Mouse (Mus musculus) testis, adult 2 months (tissue): ENCODE measurements at regions not wholly inside any gene's neighbourhood (a gene's known extent, or its start where the extent isn't known, plus 50 kb on each side); places are given as distances from the start of the nearest gene placed in this dataset.

Experiments used
- H3K27ac ChIP-seq: fragments of 200-500 bp; 2 replicates; pipeline ENCODE4 v1.5.1; 2012; ENCODE audit warnings: low read depth, low read length; ENCODE audit not compliant: control insufficient read depth, insufficient read depth
- H3K27me3 ChIP-seq: fragments of 200-500 bp; 2 replicates; pipeline ENCODE4 v1.6.1; 2012; ENCODE audit warnings: mild to moderate bottlenecking, low read length, moderate library complexity; ENCODE audit not compliant: control insufficient read depth, insufficient read depth
- H3K36me3 ChIP-seq: fragments of 200-500 bp; 2 replicates; pipeline ENCODE4 v1.6.1; 2012; ENCODE audit warnings: mild to moderate bottlenecking, low read length; ENCODE audit not compliant: control insufficient read depth, insufficient read depth
- H3K4me1 ChIP-seq: fragments of 200-500 bp; 2 replicates; pipeline ENCODE4 v1.6.1; 2012; ENCODE audit warnings: low read length; ENCODE audit not compliant: control insufficient read depth, insufficient read depth
- H3K4me3 ChIP-seq: fragments of 200-500 bp; 2 replicates; pipeline ENCODE4 v1.5.1; 2012; ENCODE audit warnings: low read depth, mild to moderate bottlenecking, low read length, moderate library complexity, mixed read lengths; ENCODE audit not compliant: control insufficient read depth
- CTCF ChIP-seq: fragments of 200-500 bp; IDR thresholded peaks from 2 replicates; pipeline ENCODE4 v1.5.1; 2012; ENCODE audit warnings: low read depth, mild to moderate bottlenecking, inconsistent platforms, low read length, moderate library complexity; ENCODE audit not compliant: control insufficient read depth, insufficient read depth, insufficient replicate concordance
- POLR2A ChIP-seq: fragments of 200-500 bp; IDR thresholded peaks from 2 replicates; pipeline ENCODE4 v1.6.1; 2012; ENCODE audit warnings: low read depth, mild to moderate bottlenecking, inconsistent platforms, low read length, moderate library complexity; ENCODE audit not compliant: control insufficient read depth

GRCm38 (mm10) chr16:51675101-51675500, 355.9 kb upstream of the Cblb start:
- Histone ChIP-seq H3K4me1 (no peaks in the 10 kb centered on the region), H3K27ac (no peak overlapping the region), H3K4me3 (no peak overlapping the region), H3K36me3 (no peaks in the 10 kb centered on the region), H3K27me3 (no peaks in the 10 kb centered on the region)
- TF ChIP-seq CTCF: no peak
- no peak for TF ChIP-seq POLR2A

GRCm38 (mm10) chr16:51675988-51676387, 355.0 kb upstream of the Cblb start:
- H3K27me3 ChIP-seq: no peaks in the 10 kb centered on the region
- H3K36me3 ChIP-seq: no peaks in the 10 kb centered on the region
- no peak overlapping the region for H3K27ac ChIP-seq
- H3K4me1 ChIP-seq: no peaks in the 10 kb centered on the region
- TF ChIP-seq POLR2A: no peak
- no peak overlapping the region for H3K4me3 ChIP-seq

GRCm38 (mm10) chr16:51690861-51691260, 340.2 kb upstream of the Cblb start:
- H3K36me3 ChIP-seq: no peaks in the 10 kb centered on the region
- H3K4me1 ChIP-seq: no peaks in the 10 kb centered on the region
- no peaks in the 10 kb centered on the region for H3K27me3 ChIP-seq
- H3K4me3 ChIP-seq: no peak overlapping the region
- TF ChIP-seq CTCF (no peak), POLR2A (no peak)
- no peak overlapping the region for H3K27ac ChIP-seq

- H3K4me1 ChIP-seq: no peaks in the 10 kb centered on the region
- no peak for TF ChIP-seq POLR2A
- no peak overlapping the region for H3K4me3 ChIP-seq
- H3K27ac ChIP-seq: no peak overlapping the region
- H3K27me3 ChIP-seq: no peaks in the 10 kb centered on the region
- no peaks in the 10 kb centered on the region for H3K36me3 ChIP-seq
Observed at GRCm38 (mm10) chr16:51705026-51705425, 326.0 kb upstream of the Cblb start.

- TF ChIP-seq POLR2A: no peak
- TF ChIP-seq CTCF: no peak
- no peaks in the 10 kb centered on the region for H3K4me1 ChIP-seq
- H3K36me3 ChIP-seq: no peaks in the 10 kb centered on the region
- H3K27me3 ChIP-seq: no peaks in the 10 kb centered on the region
- H3K27ac ChIP-seq: no peak overlapping the region
- H3K4me3 ChIP-seq: no peak overlapping the region
Observed at GRCm38 (mm10) chr16:51718695-51719094, 312.3 kb upstream of the Cblb start.

- no peaks in the 10 kb centered on the region for H3K4me1 ChIP-seq
- no peaks in the 10 kb centered on the region for H3K36me3 ChIP-seq
- TF ChIP-seq CTCF (no peak), POLR2A (no peak)
- H3K27me3 ChIP-seq: no peaks in the 10 kb centered on the region
- H3K27ac ChIP-seq: no peak overlapping the region
- no peak overlapping the region for H3K4me3 ChIP-seq
Observed at GRCm38 (mm10) chr16:51719637-51720036, 311.4 kb upstream of the Cblb start.

- Histone ChIP-seq H3K36me3 (no peaks in the 10 kb centered on the region), H3K4me1 (no peaks in the 10 kb centered on the region)
- no peak for TF ChIP-seq CTCF
- no peak for TF ChIP-seq POLR2A
Observed at GRCm38 (mm10) chr16:51722682-51723081, 308.3 kb upstream of the Cblb start.

GRCm38 (mm10) chr16:51741875-51742274, 289.1 kb upstream of the Cblb start:
- no peak overlapping the region for H3K4me3 ChIP-seq
- no peaks in the 10 kb centered on the region for H3K27me3 ChIP-seq
- no peaks in the 10 kb centered on the region for H3K36me3 ChIP-seq
- H3K27ac ChIP-seq: no peak overlapping the region
- no peaks in the 10 kb centered on the region for H3K4me1 ChIP-seq
- TF ChIP-seq POLR2A (no peak), CTCF (no peak)

More at GRCm38 (mm10) chr16:51722682-51723081, 308.3 kb upstream of the Cblb start:
- Histone ChIP-seq H3K27me3 (no peaks in the 10 kb centered on the region), H3K4me3 (no peak overlapping the region), H3K27ac (no peak overlapping the region)
